Mouse (Mus musculus): Measurements from ENCODE around the gene Ceacam13. TPM values are rescaled to one million over a fixed set of nuclear protein-coding genes. Genes with fewer than 3 reads are reported as not detected.

Ceacam13 gene
- not detected for total RNA-seq (2023)

GRCm38 (mm10) chr7:18009589-18009988 is at the start of gene Ceacam13:
TSS of gene Ceacam13 (plus strand) at chr7:18009889.

GRCm38 (mm10) chr7:17971824-17972223 is 37.9 kb upstream of the Ceacam13 start, which contains the start of gene Ceacam11:
TSS of gene Ceacam11 (plus strand) at chr7:17972124.

GRCm38 (mm10) chr7:18065629-18066028 is 55.9 kb downstream of the Ceacam13 start, which contains the start of gene Ceacam12:
TSS of gene Ceacam12 (plus strand) at chr7:18065929.

Other genes with a start within 250 kb of the Ceacam13 start
- not detected for gene Ceacam14, start 197.3 kb upstream of the Ceacam13 start, total RNA-seq (2023)
- gene Gm5155, start 138.1 kb upstream of the Ceacam13 start, total RNA-seq (2023): not detected
- not detected for gene Ceacam11, start 37.8 kb upstream of the Ceacam13 start, total RNA-seq (2023)
- not detected for gene Ceacam12, start 56.0 kb downstream of the Ceacam13 start, total RNA-seq (2023)
- gene Igfl3, start 166.6 kb downstream of the Ceacam13 start, total RNA-seq (2023): not detected
- gene Mill1, start 235.5 kb downstream of the Ceacam13 start, total RNA-seq (2023): not detected

All from neutrophil, adult 83 days (primary cell).